Mouse (Mus musculus) granulocyte monocyte progenitor cell, adult 5-6 weeks (primary cell): Measurements from ENCODE around the gene Gm14435. TPM values are rescaled to one million over a fixed set of nuclear protein-coding genes. Genes with fewer than 3 reads are reported as not detected.
"Not testable (repeated sequence)": the region's sequence is repeated elsewhere in the genome, so short reads cannot be mapped to it uniquely, and the experiment has no call there.

Experiments used
- ATAC-seq: replicated peaks from 2 replicates; pipeline ENCODE4 v1.8.0; 2016; ENCODE audit warnings: mild to moderate bottlenecking, moderate TSS enrichment, inconsistent platforms; ENCODE audit not compliant: poor library complexity, severe bottlenecking
- total RNA-seq, 2 experiments: library from RNA; stranded (forward) in 1 of 2; stranded (reverse) in 1 of 2; fragments of 200-712, 200-1000 nt in 1 of 2; fragments of >200 nt in 1 of 2; fragmentation: Nextera tagmentation in 1 of 2; gene quantifications; 2 replicates each; pipeline ENCODE4 v1.2.3; 2014 to 2017

Gene Gm14435
- 6.1 and 6.3 TPM in 2 replicates for total RNA-seq (2014; fragmentation: Nextera tagmentation)
- total RNA-seq (2017), result 2.9 and 4.2 TPM in 2 replicates

- ATAC-seq, result not testable (repeated sequence)
Observed at GRCm38 (mm10) chr2:176423294-176423693, at the start of gene Gm14435. Gene Gm14435, plus strand, starts transcription at chr2:176423594.

Other genes starting within 250 kb of the Gm14435 start
- gene 2210418O10Rik, start 197.0 kb upstream of the Gm14435 start, total RNA-seq (2014; fragmentation: Nextera tagmentation), result 17.8 and 70.8 TPM in 2 replicates
- 27.7 and 52.5 TPM in 2 replicates for gene 2210418O10Rik, start 197.0 kb upstream of the Gm14435 start, total RNA-seq (2017)
- not detected in 2 replicates for gene Gm11009, start 104.1 kb upstream of the Gm14435 start, total RNA-seq (2014; fragmentation: Nextera tagmentation)
- not detected in 2 replicates for gene Gm11009, start 104.1 kb upstream of the Gm14435 start, total RNA-seq (2017)
- gene Gm14434, start 63.2 kb downstream of the Gm14435 start, total RNA-seq (2014; fragmentation: Nextera tagmentation), result 4.0 TPM in 1 of 2 replicates, not detected in the other
- gene Gm14434, start 63.2 kb downstream of the Gm14435 start, total RNA-seq (2017), result 4.3 TPM in 1 of 2 replicates, not detected in the other
- gene Zfp967, start 97.5 kb downstream of the Gm14435 start, total RNA-seq (2014; fragmentation: Nextera tagmentation), result not detected in 2 replicates
- 1.5 TPM in 1 of 2 replicates, not detected in the other for gene Zfp967, start 97.5 kb downstream of the Gm14435 start, total RNA-seq (2017)
- 0.86 and 13.9 TPM in 2 replicates for gene Gm14308, start 212.8 kb downstream of the Gm14435 start, total RNA-seq (2014; fragmentation: Nextera tagmentation)
- 15.3 TPM in 1 of 2 replicates, not detected in the other for gene Gm14308, start 212.8 kb downstream of the Gm14435 start, total RNA-seq (2017)
- gene Zfp973, start 246.9 kb downstream of the Gm14435 start, total RNA-seq (2014; fragmentation: Nextera tagmentation), result 15.4 and 27.4 TPM in 2 replicates
- 11.4 and 23.2 TPM in 2 replicates for gene Zfp973, start 246.9 kb downstream of the Gm14435 start, total RNA-seq (2017)